Mouse (Mus musculus) ES-E14 (cell line): Measurements from ENCODE around the gene Anapc11. TPM values are rescaled to one million over a fixed set of nuclear protein-coding genes. Genes with fewer than 3 reads are reported as not detected.
"Not testable (repeated sequence)": the region's sequence is repeated elsewhere in the genome, so short reads cannot be mapped to it uniquely, and the experiment has no call there.

Experiments used
- DNase-seq: peaks from one replicate; pipeline ENCODE4 v3.0.0-alpha.2; 2013; ENCODE audit warnings: low read depth, low spot score
- H3K27ac ChIP-seq: 2 replicates; pipeline ENCODE4 v1.5.1; 2012; ENCODE audit warnings: low read depth, mild to moderate bottlenecking, low read length, moderate library complexity, mixed read lengths; ENCODE audit not compliant: poor library complexity, insufficient read depth, severe bottlenecking
- H3K36me3 ChIP-seq: 2 replicates; pipeline ENCODE4 v1.6.1; 2012; ENCODE audit warnings: mild to moderate bottlenecking, low read length, moderate library complexity, mixed read lengths; ENCODE audit not compliant: control insufficient read depth, poor library complexity, insufficient read depth, severe bottlenecking
- H3K4me1 ChIP-seq, 2 experiments: fragments of 150-350 bp in 1 of 2; sonication (generic) in 1 of 2; 2 replicates each; pipeline ENCODE4 v1.6.1; 2012; ENCODE audit warnings: low read length in 2 of 2, mild to moderate bottlenecking in 1 of 2, mixed read lengths in 1 of 2; ENCODE audit not compliant: control insufficient read depth in 2 of 2, insufficient read depth in 2 of 2, poor library complexity in 1 of 2
- H3K4me3 ChIP-seq, 2 experiments: fragments of 150-350 bp in 1 of 2; sonication (generic) in 1 of 2; 2 replicates each; pipeline ENCODE4 v1.5.1; 2012; ENCODE audit warnings: low read length in 2 of 2, low read depth in 1 of 2, mild to moderate bottlenecking in 1 of 2, mixed read lengths in 1 of 2; ENCODE audit not compliant: insufficient read depth in 1 of 2, poor library complexity in 1 of 2, severe bottlenecking in 1 of 2
- H3K9ac ChIP-seq: 2 replicates; pipeline ENCODE4 v1.6.1; 2012; ENCODE audit warnings: low read depth, mild to moderate bottlenecking, low read length, mixed read lengths; ENCODE audit not compliant: poor library complexity, insufficient read depth, severe bottlenecking
- H3K9me3 ChIP-seq: fragments of 150-350 bp; sonication (generic); 2 replicates; pipeline ENCODE4 v1.6.1; 2012; ENCODE audit warnings: low read depth, mild to moderate bottlenecking, low read length; ENCODE audit not compliant: control insufficient read depth, insufficient read depth
- CHD2 ChIP-seq: IDR thresholded peaks from 2 replicates; pipeline ENCODE4 v1.6.1; 2014; ENCODE audit warnings: mild to moderate bottlenecking, low read depth, low read length, inconsistent platforms
- HCFC1 ChIP-seq: IDR thresholded peaks from 2 replicates; pipeline ENCODE4 v1.6.1; 2012; ENCODE audit warnings: low read length, inconsistent platforms, borderline replicate concordance; ENCODE audit not compliant: insufficient read depth
- MAFK ChIP-seq: IDR thresholded peaks from 2 replicates; pipeline ENCODE4 v1.6.1; 2014; ENCODE audit warnings: mild to moderate bottlenecking, low read depth, low read length, inconsistent platforms; ENCODE audit not compliant: insufficient read depth
- ZC3H11A ChIP-seq: IDR thresholded peaks from 2 replicates; pipeline ENCODE4 v1.6.1; 2012; ENCODE audit warnings: low read depth, mild to moderate bottlenecking, inconsistent platforms, low read length, borderline replicate concordance
- ZNF384 ChIP-seq: IDR thresholded peaks from 2 replicates; pipeline ENCODE4 v1.6.1; 2012; ENCODE audit warnings: low read depth, low read length, inconsistent platforms
- in situ Hi-C, 2 experiments: fragments of 600-800 bp; cut with MboI; formaldehyde crosslinking; loops; one replicate each; pipeline ENCODE4 v1.15.1; 2025; ENCODE audit warnings: low sequenced_read_pairs in 2 of 2, inconsistent platforms in 1 of 2; ENCODE audit not compliant: unreplicated experiment in 2 of 2
- total RNA-seq: library from RNA; depleted of rRNA; stranded (reverse); fragments of 300-350 nt; gene quantifications from 2 replicates; pipeline ENCODE4 v1.2.3, GENCODE M21; 2012

Anapc11 gene
- total RNA-seq, 1 experiment, result 98.4 TPM

GRCm38 (mm10) chr11:120550810-120551440 is 47.3 kb upstream of the Anapc11 start, which contains the start of gene Ppp1r27:
Gene Ppp1r27, minus strand, starts transcription at chr11:120551132.
- Histone ChIP-seq H3K9me3 (no peaks in the 10 kb centered on the region), H3K36me3 (no peaks in the 10 kb centered on the region; the same call in 1 of the 2 replicates), H3K9ac (peak within 1 kb of the TSS; percentile 80), H3K4me3 (peak within 1 kb of the TSS; percentile 74 to 76), H3K4me1 (peaks cover 0 to 9% of the 10 kb centered on the region in 2 experiments; a peak in 3 of 4 replicates), H3K27ac (no peak within 1 kb of the TSS)
- in situ Hi-C loops, result no loop called here
- DNase-seq, result no peak
- TF ChIP-seq MAFK, result no peak

DNA sequence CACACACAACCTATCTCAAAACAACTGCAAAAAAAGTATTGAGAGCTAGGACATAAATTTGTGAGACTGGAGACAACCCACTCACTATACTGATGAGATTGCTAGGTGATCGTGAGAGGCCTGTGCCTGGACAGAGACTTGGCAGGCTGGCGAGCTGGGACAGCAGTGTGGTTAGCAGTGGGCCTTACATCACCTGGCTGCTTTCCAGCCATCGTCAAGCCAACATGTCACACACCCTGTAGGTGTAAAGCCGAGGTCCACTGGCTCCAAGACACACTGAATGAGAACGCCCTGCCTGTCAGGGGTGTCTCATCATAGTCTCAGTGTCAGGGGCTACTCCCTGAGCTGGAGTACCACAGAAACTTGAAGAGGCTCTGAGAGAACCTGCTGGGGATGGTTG is 45.5 kb upstream of the Anapc11 start:
- TF ChIP-seq MAFK, result no peak
- no peak for TF ChIP-seq CHD2
- TF ChIP-seq ZC3H11A, result no peak
- no peak for TF ChIP-seq HCFC1
- TF ChIP-seq ZNF384, result no peak
- Histone ChIP-seq H3K4me1 (peaks cover 0 to 9% of the 10 kb centered on the region in 2 experiments; a peak in 3 of 4 replicates), H3K36me3 (no peaks in the 10 kb centered on the region), H3K4me3 (no peak overlapping the region), H3K27ac (no peak overlapping the region), H3K9ac (no peak overlapping the region), H3K9me3 (no peaks in the 10 kb centered on the region)
- no peak for DNase-seq
- in situ Hi-C loops, result no loop called here

DNA sequence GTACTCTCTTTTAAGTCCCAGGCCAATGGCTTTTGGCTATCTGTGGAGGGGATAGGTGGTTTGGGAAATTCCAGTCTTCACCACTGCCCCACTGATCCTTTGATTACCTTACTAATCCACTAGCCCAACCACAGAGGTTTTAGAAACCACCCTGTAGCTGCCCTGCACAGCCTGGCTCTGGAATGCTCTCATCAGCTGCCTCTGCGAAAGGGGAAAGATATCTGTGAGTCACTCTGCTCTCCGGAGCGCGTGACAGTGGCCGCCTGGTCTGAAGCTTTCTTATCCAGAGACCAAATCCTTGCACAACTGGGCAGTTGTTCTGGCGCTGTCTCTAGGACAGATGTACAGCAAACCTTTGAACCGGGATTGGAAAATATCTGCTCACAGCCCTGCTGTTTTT is 43.4 kb upstream of the Anapc11 start:
- no peak overlapping the region for H3K4me3 ChIP-seq
- H3K27ac ChIP-seq, result no peak overlapping the region
- H3K4me1 ChIP-seq, result peaks cover 0 to 9% of the 10 kb centered on the region in 2 experiments; a peak in 2 of 4 replicates
- 0 out of 2 replicates have a peak, but pooled peaks cover 2% of the 10 kb centered on the region for H3K36me3 ChIP-seq
- no peak for DNase-seq
- in situ Hi-C loops, result no loop called here
- TF ChIP-seq ZNF384 (no peak), HCFC1 (no peak), MAFK (no peak), ZC3H11A (no peak), CHD2 (no peak)
- no peak overlapping the region for H3K9ac ChIP-seq
- H3K9me3 ChIP-seq, result no peaks in the 10 kb centered on the region

DNA sequence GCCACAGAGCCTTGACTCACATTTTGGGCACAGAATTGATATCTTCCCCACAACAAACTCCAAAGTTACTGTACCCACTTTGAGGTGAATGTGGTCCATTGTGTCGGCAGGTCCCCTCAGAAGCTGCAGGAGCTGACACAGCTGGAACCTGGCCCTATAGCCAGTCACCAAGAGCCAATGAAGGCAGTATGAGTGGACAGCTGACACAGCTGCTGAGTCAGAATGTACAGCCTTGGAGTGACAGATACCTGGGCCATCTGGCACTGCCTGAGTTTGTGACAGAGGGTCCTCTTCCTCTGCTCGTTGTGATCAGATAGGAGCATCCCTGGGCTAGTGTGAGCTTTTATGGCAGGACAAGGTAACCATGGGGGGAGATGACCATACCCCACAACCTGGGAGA is 43.0 kb upstream of the Anapc11 start:
- Histone ChIP-seq H3K36me3 (peaks cover 6% of the 10 kb centered on the region), H3K9me3 (no peaks in the 10 kb centered on the region), H3K4me3 (no peak overlapping the region), H3K4me1 (peaks cover 0 to 5% of the 10 kb centered on the region in 2 experiments; a peak in 1 of 4 replicates), H3K27ac (no peak overlapping the region), H3K9ac (no peak overlapping the region)
- TF ChIP-seq ZC3H11A, result no peak
- TF ChIP-seq HCFC1, result no peak
- TF ChIP-seq ZNF384, result no peak
- no peak for TF ChIP-seq MAFK
- TF ChIP-seq CHD2, result no peak
- no peak for DNase-seq
- in situ Hi-C loops, result no loop called here

GRCm38 (mm10) chr11:120558843-120559242 is 39.4 kb upstream of the Anapc11 start:
- H3K4me3 ChIP-seq, H3K9ac ChIP-seq, H3K27ac ChIP-seq, DNase-seq, in situ Hi-C loops, H3K4me1 ChIP-seq, H3K9me3 ChIP-seq: not testable (repeated sequence)
- peaks cover 40% of the 10 kb centered on the region for H3K36me3 ChIP-seq
- TF ChIP-seq ZNF384, result peak; percentile 74
